Mouse (Mus musculus) hindbrain, embryonic 15.5 days (tissue): ENCODE results near the gene Abcg3. TPM values are rescaled to one million over a fixed set of nuclear protein-coding genes. Genes with fewer than 3 reads are reported as not detected.

ENCODE experiments used
- polyA plus RNA-seq: library from polyadenylated mRNA; unstranded; fragments of >200 nt; fragmentation: Nextera tagmentation; extraction: Ambion mirVana; gene quantifications from 2 replicates; pipeline ENCODE4 v1.2.1, GENCODE M21; 2015

Abcg3 gene
- polyA plus RNA-seq, 1 experiment from 2014 or later, result 0.48 TPM

Other genes starting within 250 kb of the Abcg3 start
- 3.6 and 4.4 TPM in 2 replicates for gene Zfp951, start 122.6 kb downstream of the Abcg3 start, polyA plus RNA-seq
- 1.7 and 1.8 TPM in 2 replicates for gene Gbp9, start 156.8 kb upstream of the Abcg3 start, polyA plus RNA-seq
- 0.69 and 1.3 TPM in 2 replicates for gene Gbp8, start 156.8 kb upstream of the Abcg3 start, polyA plus RNA-seq
- 3.3 and 4.0 TPM in 2 replicates for gene Gbp4, start 156.9 kb upstream of the Abcg3 start, polyA plus RNA-seq